Mouse (Mus musculus) frontal cortex, postnatal 25 days (tissue): ENCODE measurements around the gene Sytl3.

Source experiments
- DNase-seq, 2 experiments: peaks; one replicate each; pipeline ENCODE4 v3.0.0; 2022; ENCODE audit warnings: low spot score in 2 of 2

The Sytl3 gene

GRCm38 (mm10) chr17:6736306-6737272, 77.7 kb downstream of the Sytl3 start:
- no peak for DNase-seq

DNA sequence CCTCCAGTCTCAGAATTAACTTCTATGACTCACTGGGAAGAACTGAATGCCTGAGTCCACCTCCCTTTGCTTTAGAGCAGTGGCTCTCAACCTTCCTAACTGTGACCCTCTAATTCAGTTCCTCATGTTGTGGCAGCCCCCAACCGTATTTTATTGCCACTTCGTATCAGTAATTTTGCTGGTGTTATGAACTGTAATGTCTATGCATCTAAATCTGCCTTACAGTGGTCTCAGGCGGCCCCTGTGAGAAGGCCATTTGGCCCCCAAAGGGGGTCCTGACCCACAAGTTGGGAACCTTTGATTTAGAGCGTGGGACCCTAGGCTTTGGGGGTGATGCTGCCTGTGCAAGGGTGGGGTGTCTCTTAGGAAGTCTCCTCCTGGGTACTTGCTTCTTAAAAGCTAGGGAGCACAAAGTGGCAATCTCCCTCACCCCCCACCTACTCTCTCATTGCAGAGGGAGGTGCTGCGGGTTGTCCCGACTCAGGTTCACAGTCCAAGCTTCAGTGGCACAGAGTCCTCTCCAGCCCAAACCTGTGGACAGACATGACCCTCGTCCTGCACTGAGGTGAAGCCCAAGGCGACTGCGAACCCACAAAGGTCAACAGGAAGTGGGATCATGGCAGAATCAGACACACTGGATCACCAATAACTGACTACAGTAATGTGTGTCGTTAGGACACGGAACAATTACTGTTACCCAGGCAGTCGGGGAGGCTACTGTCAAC, 78.5 kb downstream of the Sytl3 start:
- no peak for DNase-seq

GRCm38 (mm10) chr17:6738836-6739235, 79.9 kb downstream of the Sytl3 start:
- no peak for DNase-seq

- no peak for DNase-seq
Measured at GRCm38 (mm10) chr17:6739266-6739665, 80.4 kb downstream of the Sytl3 start.

GRCm38 (mm10) chr17:6739756-6740155, 80.9 kb downstream of the Sytl3 start:
- no peak for DNase-seq

- DNase-seq, result no peak
Measured at GRCm38 (mm10) chr17:6740331-6741170, 81.7 kb downstream of the Sytl3 start.

DNA sequence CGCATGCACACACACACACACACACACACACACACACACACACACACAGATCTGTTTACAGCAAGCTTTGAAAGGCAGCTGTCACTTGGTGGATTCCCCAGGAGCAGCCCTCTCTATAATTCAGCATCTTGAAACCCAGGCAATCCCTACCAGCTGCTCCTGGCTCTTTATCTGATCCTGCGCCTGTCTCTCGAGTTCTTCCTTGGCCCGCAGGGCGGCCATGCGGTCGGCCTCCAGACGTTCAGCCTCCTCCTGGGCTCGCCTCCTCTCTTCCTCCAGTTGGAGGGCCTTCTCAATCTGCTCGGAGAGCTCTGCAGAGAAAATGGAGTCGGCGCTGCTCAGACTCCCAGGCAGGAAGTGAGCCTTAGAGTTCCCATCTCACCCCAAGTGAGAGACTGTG, 82.4 kb downstream of the Sytl3 start:
- no peak for DNase-seq

- peak in 1 of 2 experiments; percentile 9 for DNase-seq
Measured at GRCm38 (mm10) chr17:6742083-6743038, 83.5 kb downstream of the Sytl3 start.

DNA sequence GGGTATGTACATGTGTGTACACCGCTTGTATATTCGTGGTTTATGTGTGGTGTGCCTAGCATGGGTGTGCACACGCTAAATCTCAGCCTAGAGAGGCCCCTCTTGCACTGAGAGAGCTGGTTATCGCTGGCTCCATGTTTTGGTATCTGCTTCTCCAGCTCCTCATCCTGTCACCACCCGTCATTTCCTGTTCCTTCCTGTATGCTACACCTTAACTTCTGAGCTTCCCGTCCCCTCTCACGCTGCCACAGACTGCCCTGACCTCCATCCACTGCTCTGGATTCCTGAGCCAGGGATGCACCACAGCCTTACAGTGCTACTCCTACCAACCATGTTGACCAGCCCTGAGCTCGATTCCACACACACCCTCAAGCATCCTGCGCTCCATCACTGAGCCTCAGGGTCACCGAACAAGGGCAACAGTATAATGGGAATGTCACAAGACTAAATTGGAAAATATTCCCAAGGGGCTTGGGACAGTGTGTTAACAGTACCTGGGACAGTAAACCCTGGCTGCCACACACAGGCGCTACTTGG, 84.2 kb downstream of the Sytl3 start:
- DNase-seq, result no peak

DNA sequence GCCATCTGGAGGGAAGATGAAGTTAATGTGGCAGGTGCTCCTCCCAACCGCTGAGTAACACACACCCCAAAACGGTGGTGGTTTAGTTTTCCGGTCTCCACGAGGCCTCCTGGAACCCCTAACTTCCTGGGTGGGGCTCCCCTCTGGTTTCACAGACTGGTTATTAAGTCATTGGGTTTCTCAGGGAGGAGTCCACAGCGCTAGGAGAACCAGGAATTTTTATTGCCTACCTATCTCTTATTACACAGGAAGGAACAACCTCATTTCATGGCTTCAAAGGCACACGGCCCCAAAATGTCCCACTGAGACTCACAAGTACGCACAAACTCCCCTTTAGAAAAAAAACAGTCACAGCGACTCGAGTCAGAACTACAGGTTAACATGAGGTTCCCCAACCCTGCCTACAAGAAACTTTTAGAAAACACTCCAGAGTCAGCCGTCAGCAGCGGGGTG, 84.9 kb downstream of the Sytl3 start:
- DNase-seq, result no peak

DNA sequence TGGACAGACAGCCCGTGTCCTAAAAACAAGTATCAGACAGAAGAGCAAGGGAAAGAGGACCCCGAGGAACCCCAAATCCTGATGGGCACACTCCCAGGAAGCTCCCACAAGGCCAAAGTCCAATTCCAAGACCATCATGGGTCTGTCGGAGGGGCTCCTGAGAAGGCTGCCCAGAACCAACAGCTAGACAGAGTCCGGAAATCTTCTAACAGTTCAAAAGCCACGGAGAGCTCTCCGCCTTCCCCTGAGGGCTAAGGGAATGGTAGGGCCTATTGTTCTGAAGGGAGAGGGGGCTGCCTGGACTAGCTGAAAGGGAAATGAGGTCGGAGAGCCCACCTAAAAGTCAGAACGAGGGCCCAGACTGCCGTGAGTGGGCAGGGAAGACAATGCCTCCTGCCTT, 85.5 kb downstream of the Sytl3 start:
- DNase-seq, result no peak

DNA sequence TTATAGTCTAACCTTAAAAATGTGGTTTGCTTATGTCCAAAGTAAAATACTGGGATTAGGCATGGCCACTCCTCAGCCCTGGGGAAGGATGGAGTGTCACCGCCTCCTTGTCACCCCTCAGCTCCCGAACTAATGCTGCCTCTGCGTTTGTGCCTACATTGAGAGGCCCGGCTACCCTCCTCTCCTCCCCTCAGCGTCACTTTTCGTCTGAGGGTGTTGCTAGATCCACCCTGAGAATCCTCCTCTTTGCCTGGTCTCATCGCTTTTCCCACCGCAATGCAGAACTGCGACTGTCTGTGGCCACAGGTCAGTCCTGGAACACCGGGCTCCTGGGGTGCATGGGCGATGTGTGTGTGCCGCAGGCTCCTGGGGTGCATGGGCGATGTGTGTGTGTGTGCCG, 86.0 kb downstream of the Sytl3 start:
- no peak for DNase-seq

- no peak for DNase-seq
Measured at GRCm38 (mm10) chr17:6745503-6745902, 86.6 kb downstream of the Sytl3 start.

DNA sequence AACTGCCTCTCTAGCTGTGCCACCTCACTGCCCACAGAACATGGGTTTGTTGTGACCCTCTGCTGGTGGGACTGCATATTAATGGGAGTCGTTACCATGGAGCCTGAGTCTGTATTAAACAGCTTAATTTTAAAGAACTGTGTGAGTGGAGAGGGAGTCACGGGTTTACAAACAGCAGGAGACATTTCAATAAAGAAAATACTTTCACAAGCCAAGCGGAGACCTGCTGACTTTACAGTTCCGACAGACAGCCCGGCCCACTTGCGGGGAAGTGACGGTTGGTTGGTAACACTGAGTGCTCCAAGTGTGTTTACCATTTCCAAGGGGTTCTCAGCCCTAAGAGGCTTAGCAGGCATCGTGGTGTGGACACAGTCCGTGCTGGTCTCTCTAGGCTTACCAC, 87.1 kb downstream of the Sytl3 start:
- DNase-seq, result no peak

DNA sequence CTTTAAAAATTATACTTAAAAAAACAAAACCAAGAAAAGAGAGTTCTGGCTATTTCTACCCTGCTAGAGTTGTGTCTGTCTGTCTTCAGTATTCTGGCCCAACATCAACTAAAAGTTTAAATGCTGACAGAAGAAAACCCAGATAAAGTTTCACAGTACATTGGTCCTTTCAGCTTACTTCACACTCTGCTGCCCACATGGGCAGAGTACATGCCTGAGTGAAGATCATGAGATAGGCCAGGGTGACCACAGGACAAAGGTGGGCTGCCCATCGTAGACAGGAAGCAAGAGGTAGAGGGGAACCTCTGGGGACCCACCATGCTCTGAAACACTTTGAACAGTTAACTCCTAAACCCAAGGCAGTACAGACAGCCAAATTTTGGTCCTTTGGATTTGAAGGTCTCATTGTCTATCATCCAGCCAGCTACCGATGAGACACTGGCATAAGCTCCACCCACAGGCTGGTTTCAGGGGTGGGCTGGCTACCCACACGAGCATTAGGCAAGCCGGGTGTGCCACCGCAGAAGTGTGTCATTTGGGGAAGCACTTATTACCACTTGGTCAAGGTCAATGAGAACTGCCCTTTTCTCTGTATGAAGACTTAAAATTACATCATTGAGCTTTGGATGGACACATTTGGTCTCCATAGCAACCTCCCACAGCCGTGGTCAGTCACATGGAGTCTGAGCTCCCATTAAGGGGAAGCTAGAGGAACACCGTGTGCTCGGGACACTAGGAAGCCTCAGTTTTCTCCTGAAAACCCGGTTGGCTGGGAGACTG, 87.7 kb downstream of the Sytl3 start:
- DNase-seq, result no peak

DNA sequence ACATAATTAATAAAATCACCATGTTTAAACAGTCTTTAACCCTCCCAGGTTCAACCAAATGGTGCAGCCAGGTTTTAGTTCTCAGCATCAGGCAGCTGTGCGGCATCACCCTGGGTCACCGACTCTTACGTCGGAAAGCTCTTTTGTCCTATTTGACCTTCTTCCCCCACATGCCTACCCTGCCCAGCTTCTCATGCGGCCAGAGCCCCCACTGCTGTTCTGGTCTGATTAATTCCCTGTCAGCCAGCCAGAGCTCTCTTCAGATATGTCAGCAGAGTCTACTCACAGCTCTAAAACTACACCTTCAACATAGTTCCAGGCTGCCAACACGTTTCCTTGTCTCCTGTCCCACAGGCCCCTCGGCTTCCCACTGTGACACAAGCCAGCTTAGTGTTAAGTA, 88.6 kb downstream of the Sytl3 start:
- no peak for DNase-seq

DNA sequence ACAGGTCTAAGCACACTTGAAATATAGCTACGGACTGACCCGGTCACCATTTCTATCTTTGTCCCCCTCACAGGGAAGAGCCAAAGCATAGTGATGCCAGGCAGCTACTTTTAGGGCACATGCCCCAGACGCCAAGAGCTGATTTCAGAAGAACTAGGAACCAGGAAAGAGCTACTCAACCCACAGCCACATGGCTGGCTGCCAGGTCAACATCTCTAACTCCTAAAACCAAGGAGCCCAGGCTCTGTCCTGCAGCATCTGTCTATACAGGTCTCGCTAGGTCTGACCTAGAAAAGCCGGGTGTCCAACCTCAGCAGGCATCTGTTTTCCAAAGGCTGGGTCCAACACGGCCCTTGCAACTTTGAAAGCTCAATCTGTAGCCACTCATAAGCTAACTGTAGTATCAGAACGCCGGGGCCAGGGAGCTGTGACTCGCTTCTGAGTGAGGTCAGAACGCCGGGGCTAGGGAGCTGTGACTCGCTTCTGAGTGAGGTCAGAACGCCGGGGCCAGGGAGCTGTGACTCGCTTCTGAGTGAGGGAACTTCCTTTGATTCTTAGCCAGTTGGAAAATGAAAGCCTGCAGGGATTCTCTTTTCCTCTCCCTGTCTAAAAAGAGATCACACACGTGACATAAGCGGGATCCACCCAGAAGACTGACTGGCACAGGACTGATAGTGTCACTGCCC, 90.0 kb downstream of the Sytl3 start:
- DNase-seq, result no peak

DNA sequence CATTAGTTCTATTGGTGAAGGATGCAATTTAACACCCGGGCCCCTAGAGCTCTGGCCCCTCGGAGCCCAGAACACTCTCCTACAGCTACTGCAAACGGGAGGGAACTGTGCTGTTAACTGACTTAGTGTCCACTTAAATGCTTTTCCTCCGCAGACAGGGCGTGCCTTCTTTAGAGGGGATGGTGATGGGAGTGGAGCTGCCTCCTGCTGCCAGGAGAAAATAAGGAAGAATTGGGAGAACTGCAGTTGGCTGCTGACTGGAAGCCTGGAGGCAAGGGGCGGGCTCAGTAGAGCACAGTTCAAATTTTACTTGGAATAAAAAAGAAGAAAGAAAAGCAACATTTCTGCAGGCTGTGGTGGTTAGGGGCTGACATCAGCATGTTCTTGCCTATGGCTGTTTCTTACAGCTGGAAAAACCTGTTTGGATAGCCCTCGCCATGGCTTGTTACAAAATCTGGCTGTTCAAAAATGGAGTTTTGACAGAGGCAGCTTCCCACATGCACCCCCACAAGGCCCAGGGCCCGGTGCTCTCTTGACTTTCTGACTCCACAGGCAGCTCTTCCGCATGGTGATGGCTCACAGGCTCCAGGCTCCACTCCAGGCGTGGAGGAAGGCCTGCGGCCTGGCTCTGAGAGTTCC, 92.4 kb downstream of the Sytl3 start:
- DNase-seq, result no peak

DNA sequence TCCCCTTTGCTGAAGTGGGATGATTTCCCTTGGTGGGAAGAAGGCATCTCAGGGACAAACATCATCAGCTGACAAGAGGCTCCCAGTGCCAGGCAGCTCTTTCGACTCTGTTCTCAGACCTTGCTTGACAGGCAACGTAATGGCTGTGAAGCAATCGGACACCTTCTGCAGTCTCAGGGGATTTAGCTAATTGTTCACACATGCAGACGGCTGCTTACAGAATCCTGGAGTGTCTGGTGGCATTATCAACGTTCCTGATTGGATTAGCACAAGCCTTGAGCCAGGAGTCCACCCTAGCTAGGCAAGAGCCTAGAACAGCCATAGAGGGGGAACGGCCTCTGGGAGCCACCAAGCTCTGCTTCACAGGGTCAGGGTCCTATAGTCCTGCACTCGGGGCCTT, 93.5 kb downstream of the Sytl3 start:
- no peak for DNase-seq
